Mouse (Mus musculus): Measurements from ENCODE around the gene Pdk4. TPM values are rescaled to one million over a fixed set of nuclear protein-coding genes. Genes with fewer than 3 reads are reported as not detected.

Pdk4 gene
- polyA plus RNA-seq, 1 experiment from 2014 or later = 1.4 TPM

DNA sequence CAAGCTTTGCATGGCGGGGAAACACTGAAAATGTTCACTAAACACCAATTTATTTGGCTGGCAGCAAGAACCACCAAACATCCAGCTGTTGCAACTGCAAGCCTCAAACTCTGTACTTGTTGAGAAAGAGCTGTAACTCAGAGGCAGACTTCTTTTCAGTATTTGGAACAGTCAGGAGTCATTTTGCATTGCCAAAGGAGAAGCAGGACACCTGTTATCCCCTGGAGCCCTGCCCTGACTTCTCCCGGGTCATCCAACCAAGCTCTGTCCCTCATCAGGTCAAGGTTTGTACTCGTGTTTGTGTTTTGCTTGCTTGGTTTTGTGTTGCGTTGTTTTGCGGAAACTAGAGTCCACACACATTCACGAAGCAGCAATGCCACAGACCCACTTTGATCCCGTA, 11.1 kb downstream of the Pdk4 start:
- Histone ChIP-seq H3K4me1 (replicated peaks) (no peaks in the 10 kb centered on the region), H3K4me2 (no peak overlapping the region), H3K27me3 (no peaks in the 10 kb centered on the region), H3K36me3 (no peaks in the 10 kb centered on the region), H3K4me3 (replicated peaks) (no peak overlapping the region), H3K27ac (no peak overlapping the region), H3K9me3 (no peaks in the 10 kb centered on the region), H3K9ac (replicated peaks) (no peak overlapping the region)
- 87% methylated on average over 7 of the region's 7 CpGs for WGBS
- no peak for ATAC-seq (ENCODE audit: insufficient number of reproducible peaks, insufficient read depth, low FRiP score, low TSS enrichment, low read depth)

DNA sequence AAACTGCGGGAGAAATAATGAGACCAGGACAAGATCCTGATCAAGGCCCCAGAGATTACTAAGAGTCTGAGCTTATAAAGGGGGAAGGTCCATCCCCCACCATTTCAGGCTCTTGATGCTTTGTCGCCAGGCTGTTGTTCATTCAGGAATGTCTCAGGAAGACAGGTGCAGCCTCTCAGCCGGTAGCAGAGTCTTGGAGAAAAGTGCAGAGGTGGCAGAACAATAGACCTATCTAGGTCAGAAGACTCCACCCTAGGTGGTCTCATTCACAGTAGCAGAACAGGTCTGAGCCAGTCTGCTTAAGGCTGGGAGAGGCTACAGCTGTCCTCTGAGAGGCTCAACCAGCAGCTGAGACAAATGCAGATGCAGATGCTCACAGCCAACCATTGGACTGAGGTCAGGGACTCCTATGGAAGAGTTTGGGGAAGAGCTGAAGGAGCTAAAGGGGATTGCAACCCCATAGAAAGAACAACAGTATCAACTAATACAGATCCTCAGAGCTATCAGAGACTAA, 13.8 kb downstream of the Pdk4 start:
- Histone ChIP-seq H3K4me2 (no peak overlapping the region), H3K4me3 (replicated peaks) (no peak overlapping the region), H3K9ac (replicated peaks) (no peak overlapping the region), H3K4me1 (replicated peaks) (no peaks in the 10 kb centered on the region), H3K27me3 (no peaks in the 10 kb centered on the region), H3K27ac (no peak overlapping the region), H3K9me3 (no peaks in the 10 kb centered on the region), H3K36me3 (no peaks in the 10 kb centered on the region)
- ATAC-seq (ENCODE audit: insufficient number of reproducible peaks, insufficient read depth, low FRiP score, low TSS enrichment, low read depth) = no peak
- WGBS = 79% methylated on average over 3 of the region's 3 CpGs

DNA sequence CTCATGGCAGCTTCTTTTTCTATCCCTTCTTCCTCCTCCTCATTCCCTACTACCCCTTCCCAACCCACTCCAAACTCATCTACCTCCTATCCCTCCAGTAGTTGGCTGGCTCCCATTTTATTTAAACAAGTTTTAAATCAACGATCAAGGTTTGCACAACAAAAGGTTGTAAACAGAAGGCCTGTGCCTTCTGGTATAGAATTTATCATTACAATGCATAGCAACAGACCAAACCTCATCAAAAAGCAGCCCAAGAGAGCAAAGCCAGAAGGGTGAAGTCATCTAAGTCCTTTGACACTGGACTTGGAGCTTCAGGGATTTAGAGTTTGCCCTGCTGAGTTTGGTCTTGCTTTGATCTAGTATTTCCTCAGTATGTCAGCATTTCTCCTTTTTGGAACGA, 15.0 kb downstream of the Pdk4 start:
- WGBS = 96% methylated on average over 2 of the region's 2 CpGs
- H3K4me2 ChIP-seq = no peak overlapping the region
- ATAC-seq (ENCODE audit: insufficient number of reproducible peaks, insufficient read depth, low FRiP score, low TSS enrichment, low read depth) = no peak
- no peaks in the 10 kb centered on the region for H3K4me1 ChIP-seq (replicated peaks)
- no peaks in the 10 kb centered on the region for H3K9me3 ChIP-seq
- H3K27me3 ChIP-seq = no peaks in the 10 kb centered on the region
- no peak overlapping the region for H3K27ac ChIP-seq
- H3K36me3 ChIP-seq = no peaks in the 10 kb centered on the region
- H3K9ac ChIP-seq (replicated peaks) = no peak overlapping the region
- no peak overlapping the region for H3K4me3 ChIP-seq (replicated peaks)

DNA sequence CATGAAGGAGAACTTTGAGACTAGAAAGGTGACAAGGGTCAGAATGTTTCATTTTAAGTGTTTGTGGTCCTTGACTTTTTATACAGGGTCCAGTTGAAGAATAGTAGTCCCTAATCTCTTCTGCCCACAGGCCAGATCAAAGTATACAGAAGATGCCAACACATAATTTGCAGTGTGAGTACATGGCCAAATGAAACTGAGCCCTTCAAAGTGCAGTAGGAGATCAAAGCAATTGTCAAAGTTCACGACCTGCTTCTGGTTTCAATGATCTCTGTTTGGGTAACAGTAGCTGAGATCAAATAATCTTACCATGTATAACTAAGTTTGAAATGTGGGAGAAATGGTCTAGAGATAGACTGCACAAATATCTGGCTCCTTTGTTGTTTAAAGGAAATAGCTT, 22.1 kb downstream of the Pdk4 start:
- no peaks in the 10 kb centered on the region for H3K4me1 ChIP-seq (replicated peaks)
- ATAC-seq (ENCODE audit: insufficient number of reproducible peaks, insufficient read depth, low FRiP score, low TSS enrichment, low read depth) = no peak

DNA sequence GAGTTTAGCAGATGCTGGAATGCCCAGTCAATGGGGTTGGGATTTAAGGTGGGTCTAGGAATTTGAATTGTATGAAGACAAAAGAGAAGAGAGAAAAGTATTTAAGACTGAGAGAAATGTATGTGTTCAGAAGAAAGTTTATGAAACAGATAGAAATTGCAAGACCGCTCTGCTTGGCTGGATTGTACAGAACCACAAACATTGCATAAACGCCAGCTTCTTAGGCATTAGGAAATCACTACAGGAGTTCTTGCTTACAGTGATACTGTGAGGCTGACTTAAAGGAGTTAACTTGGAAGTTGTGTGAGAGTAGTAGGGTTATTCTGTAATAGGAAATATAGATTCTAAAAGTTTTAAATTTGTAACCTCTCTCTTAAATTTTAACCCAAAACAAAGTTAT, 23.4 kb downstream of the Pdk4 start:
- no peak overlapping the region for H3K9ac ChIP-seq (replicated peaks)
- H3K27me3 ChIP-seq = no peaks in the 10 kb centered on the region
- WGBS = 91% methylated on average over 2 of the region's 2 CpGs
- ATAC-seq (ENCODE audit: insufficient number of reproducible peaks, insufficient read depth, low FRiP score, low TSS enrichment, low read depth) = no peak
- no peaks in the 10 kb centered on the region for H3K4me1 ChIP-seq (replicated peaks)
- H3K9me3 ChIP-seq = no peaks in the 10 kb centered on the region
- no peak overlapping the region for H3K4me2 ChIP-seq
- H3K27ac ChIP-seq = no peak overlapping the region
- H3K4me3 ChIP-seq (replicated peaks) = no peak overlapping the region
- H3K36me3 ChIP-seq = no peaks in the 10 kb centered on the region

More for the DNA sequence above, 22.1 kb downstream of the Pdk4 start:
- H3K4me2 ChIP-seq = no peak overlapping the region
- H3K9me3 ChIP-seq = no peaks in the 10 kb centered on the region
- no peaks in the 10 kb centered on the region for H3K36me3 ChIP-seq
- H3K27ac ChIP-seq = no peak overlapping the region
- H3K27me3 ChIP-seq = no peaks in the 10 kb centered on the region
- 29% methylated on average over 1 of the region's 1 CpGs for WGBS
- no peak overlapping the region for H3K4me3 ChIP-seq (replicated peaks)
- no peak overlapping the region for H3K9ac ChIP-seq (replicated peaks)

DNA sequence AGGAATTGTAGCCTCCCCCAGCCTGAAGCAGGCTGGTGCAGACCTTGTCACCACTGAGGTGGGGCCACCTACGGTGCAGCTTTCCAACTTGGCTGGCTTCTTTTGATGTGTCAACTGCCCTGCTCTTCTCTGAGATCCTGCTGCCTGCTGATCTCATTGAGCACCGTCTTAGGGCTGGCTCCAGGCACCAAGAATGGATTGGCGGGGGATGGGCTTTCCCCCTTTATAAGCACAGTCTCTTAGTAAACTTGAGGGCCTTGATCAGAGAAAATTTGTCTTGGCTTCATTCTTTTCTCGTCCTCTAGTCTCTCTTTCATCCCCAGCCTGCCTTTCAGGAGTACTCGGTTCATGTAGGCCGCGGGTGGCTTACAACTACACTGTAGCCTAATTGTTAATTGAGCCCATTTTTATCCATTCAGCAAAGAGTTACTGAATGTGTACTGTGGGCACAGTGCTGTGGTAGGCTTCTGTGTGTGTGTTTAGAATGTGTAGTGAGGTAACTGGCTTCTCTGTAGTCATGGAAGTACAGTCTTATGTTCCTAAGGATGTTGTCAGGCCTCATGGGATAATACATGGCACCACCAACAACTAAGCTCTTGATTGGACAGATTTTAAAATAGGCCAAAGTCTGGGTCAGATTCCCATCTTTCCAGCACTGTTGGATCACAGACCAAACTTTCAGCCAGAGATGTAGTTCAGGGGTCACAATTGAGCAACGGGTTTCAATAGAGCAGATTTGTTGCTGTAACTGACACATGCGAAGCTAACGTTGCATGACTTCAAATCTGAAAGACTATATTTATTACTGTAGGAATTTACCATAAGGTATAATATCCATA, 25.4 kb downstream of the Pdk4 start:
- no peaks in the 10 kb centered on the region for H3K36me3 ChIP-seq
- no peak overlapping the region for H3K27ac ChIP-seq
- no peaks in the 10 kb centered on the region for H3K4me1 ChIP-seq (replicated peaks)
- 83% methylated on average over 10 of the region's 10 CpGs for WGBS
- H3K27me3 ChIP-seq = no peaks in the 10 kb centered on the region
- no peak overlapping the region for H3K4me3 ChIP-seq (replicated peaks)
- no peak for ATAC-seq (ENCODE audit: insufficient number of reproducible peaks, insufficient read depth, low FRiP score, low TSS enrichment, low read depth)
- no peaks in the 10 kb centered on the region for H3K9me3 ChIP-seq
- no peak overlapping the region for H3K9ac ChIP-seq (replicated peaks)
- no peak overlapping the region for H3K4me2 ChIP-seq

DNA sequence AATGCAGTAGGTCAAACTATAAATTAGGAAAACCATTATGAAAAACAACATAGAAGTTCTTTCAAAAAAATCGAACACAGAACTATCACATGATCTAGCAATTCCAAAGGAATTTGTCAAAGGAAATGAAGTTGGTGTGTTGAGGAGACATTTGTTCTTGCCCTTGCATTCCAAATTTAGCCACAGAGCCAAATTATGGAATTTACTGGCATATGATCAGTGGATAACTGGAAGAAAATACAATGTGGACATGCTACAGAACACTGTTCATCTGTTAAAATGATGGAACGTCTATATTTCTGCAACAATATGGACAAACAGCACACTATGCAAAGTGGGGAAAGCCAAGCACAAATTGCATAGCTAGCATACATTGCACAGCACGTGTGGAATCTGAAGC, 40.3 kb downstream of the Pdk4 start:
- H3K4me1 ChIP-seq (replicated peaks) = peaks cover 2% of the 10 kb centered on the region; the same call in 1 of the 2 replicates
- H3K9me3 ChIP-seq = no peaks in the 10 kb centered on the region
- no peak overlapping the region for H3K4me3 ChIP-seq (replicated peaks)
- H3K27me3 ChIP-seq = no peaks in the 10 kb centered on the region
- H3K4me2 ChIP-seq = no peak overlapping the region
- no peak overlapping the region for H3K9ac ChIP-seq (replicated peaks)
- H3K36me3 ChIP-seq = no peaks in the 10 kb centered on the region
- 90% methylated on average over 3 of the region's 3 CpGs for WGBS
- H3K27ac ChIP-seq = no peak overlapping the region
- ATAC-seq (ENCODE audit: insufficient number of reproducible peaks, insufficient read depth, low FRiP score, low TSS enrichment, low read depth) = no peak

DNA sequence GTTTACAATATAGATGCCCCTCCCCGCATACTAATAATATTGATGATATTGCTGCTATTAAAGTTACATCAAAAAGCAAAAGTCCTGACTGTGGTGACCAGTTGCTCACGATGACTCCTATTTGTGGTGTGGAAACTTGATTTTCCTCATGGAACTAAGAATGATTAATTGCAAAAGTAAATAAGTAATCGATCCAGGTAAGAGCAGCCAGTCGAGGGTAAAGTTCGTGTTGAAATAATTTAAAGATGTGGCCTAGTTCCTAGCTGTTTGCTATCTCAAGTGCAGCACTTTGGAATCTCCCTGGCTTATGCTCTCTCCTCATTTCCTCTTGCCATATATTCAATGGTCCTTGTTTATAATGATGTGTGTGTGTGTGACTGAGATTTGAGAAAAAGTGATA, 46.2 kb downstream of the Pdk4 start:
- no peak for ATAC-seq (ENCODE audit: insufficient number of reproducible peaks, insufficient read depth, low FRiP score, low TSS enrichment, low read depth)
- 90% methylated on average over 5 of the region's 5 CpGs for WGBS
- Histone ChIP-seq H3K27me3 (no peaks in the 10 kb centered on the region), H3K27ac (no peak overlapping the region), H3K4me2 (no peak overlapping the region), H3K4me3 (replicated peaks) (no peak overlapping the region), H3K9me3 (no peaks in the 10 kb centered on the region), H3K4me1 (replicated peaks) (peaks cover 10% of the 10 kb centered on the region; the same call in 1 of the 2 replicates), H3K36me3 (no peaks in the 10 kb centered on the region), H3K9ac (replicated peaks) (no peak overlapping the region)

DNA sequence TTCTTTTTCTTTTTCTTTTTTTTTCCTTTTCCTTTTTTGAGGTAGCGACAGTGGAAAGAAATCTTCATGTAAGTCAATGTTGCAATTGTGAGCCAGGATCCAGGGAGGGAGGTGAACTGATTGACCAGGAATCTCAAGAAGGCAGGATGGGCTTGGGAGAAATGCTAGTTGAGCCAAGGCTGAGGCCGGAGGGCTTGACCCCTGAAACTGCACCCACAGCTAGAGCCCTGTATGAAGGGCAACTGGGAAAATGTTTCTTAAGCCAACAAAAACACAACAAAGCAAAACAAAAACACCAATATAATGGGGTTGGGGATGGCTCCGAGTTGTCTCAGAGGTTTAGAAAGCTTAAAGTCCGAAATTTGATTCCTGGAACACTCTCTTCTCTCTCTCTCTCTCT, 47.7 kb downstream of the Pdk4 start:
- no peak overlapping the region for H3K4me3 ChIP-seq (replicated peaks)
- peaks cover 13% of the 10 kb centered on the region for H3K4me1 ChIP-seq (replicated peaks)
- no peak overlapping the region for H3K4me2 ChIP-seq
- no peak overlapping the region for H3K27ac ChIP-seq
- no peaks in the 10 kb centered on the region for H3K27me3 ChIP-seq
- no peak overlapping the region for H3K9ac ChIP-seq (replicated peaks)
- 68% methylated on average over 4 of the region's 4 CpGs for WGBS
- no peak for ATAC-seq (ENCODE audit: insufficient number of reproducible peaks, insufficient read depth, low FRiP score, low TSS enrichment, low read depth)
- H3K36me3 ChIP-seq = no peaks in the 10 kb centered on the region
- H3K9me3 ChIP-seq = no peaks in the 10 kb centered on the region

DNA sequence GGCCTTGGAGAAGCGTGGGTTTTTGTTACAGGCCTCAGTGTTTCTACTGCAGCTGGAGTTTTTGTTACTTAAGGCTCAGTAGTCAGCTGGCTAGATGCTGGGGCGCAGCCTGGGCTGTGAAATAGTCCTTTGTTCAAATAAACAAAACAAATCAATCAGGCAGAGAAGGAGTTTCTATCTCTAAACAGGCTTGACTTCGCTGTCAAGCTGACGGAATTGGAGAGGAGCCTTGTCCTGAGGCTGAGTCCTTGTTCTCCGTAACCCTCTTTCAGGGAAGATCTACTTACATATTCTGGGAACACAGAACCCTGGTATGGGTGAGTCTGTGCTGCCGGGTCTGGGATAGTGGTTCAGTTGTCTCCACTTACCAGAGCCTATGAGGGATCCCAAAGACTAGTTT, 48.6 kb downstream of the Pdk4 start:
- Histone ChIP-seq H3K9ac (replicated peaks) (no peak overlapping the region), H3K27ac (no peak overlapping the region), H3K4me2 (no peak overlapping the region), H3K27me3 (no peaks in the 10 kb centered on the region), H3K4me1 (replicated peaks) (peaks cover 22% of the 10 kb centered on the region), H3K36me3 (no peaks in the 10 kb centered on the region), H3K9me3 (no peaks in the 10 kb centered on the region), H3K4me3 (replicated peaks) (no peak overlapping the region)
- no peak for ATAC-seq (ENCODE audit: insufficient number of reproducible peaks, insufficient read depth, low FRiP score, low TSS enrichment, low read depth)
- WGBS = 79% methylated on average over 6 of the region's 6 CpGs

DNA sequence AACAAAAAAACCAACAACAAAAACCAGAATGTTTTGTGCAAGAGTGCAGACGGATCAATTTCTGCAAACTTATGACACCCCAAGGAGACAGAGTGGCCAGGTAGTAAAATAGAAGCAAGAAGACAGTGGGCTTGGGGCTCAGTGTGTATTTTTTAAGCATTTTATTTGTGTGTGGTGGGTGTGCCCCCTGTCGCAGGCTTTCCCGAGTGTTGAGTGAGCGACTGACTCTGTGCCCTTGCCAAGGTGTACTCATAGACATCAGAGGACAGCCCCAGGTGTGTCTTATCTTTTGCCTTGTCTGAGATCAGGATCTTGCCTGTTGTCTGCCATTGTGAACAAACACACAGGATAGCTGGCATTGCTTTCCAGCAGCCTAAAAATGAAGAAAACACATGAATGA, 49.1 kb downstream of the Pdk4 start:
- Histone ChIP-seq H3K9me3 (no peaks in the 10 kb centered on the region), H3K36me3 (no peaks in the 10 kb centered on the region), H3K9ac (replicated peaks) (no peak overlapping the region), H3K27me3 (no peaks in the 10 kb centered on the region), H3K4me1 (replicated peaks) (peaks cover 27% of the 10 kb centered on the region), H3K4me2 (no peak overlapping the region), H3K4me3 (replicated peaks) (no peak overlapping the region), H3K27ac (no peak overlapping the region)
- WGBS = 91% methylated on average over 4 of the region's 4 CpGs
- ATAC-seq (ENCODE audit: insufficient number of reproducible peaks, insufficient read depth, low FRiP score, low TSS enrichment, low read depth) = no peak
